Mouse (Mus musculus) hindbrain, embryonic 15.5 days (tissue): ENCODE measurements around the gene Spock2. TPM values are rescaled to one million over a fixed set of nuclear protein-coding genes. Genes with fewer than 3 reads are reported as not detected.

Source experiments
- ATAC-seq: fragments of 200-750 bp; cut with Nextera tagmentation; 2 replicates; pipeline ENCODE4 v1.8.0; 2017; ENCODE audit warnings: low read depth, moderate number of reproducible peaks, moderate TSS enrichment; ENCODE audit not compliant: low FRiP score
- H3K27ac ChIP-seq: fragments of 300-500 bp; sonication (generic); replicated peaks from 2 replicates; pipeline ENCODE4 v1.5.1; 2015; ENCODE audit warnings: mild to moderate bottlenecking, inconsistent platforms
- H3K27me3 ChIP-seq: fragments of 300-500 bp; sonication (generic); 2 replicates; pipeline ENCODE4 v1.6.1; 2015; ENCODE audit warnings: control low read depth, inconsistent platforms
- H3K36me3 ChIP-seq: fragments of 300-500 bp; sonication (generic); 2 replicates; pipeline ENCODE4 v1.6.1; 2015; ENCODE audit warnings: control low read depth, inconsistent platforms
- H3K4me1 ChIP-seq: fragments of 300-500 bp; sonication (generic); replicated peaks from 2 replicates; pipeline ENCODE4 v1.6.1; 2015; ENCODE audit warnings: control low read depth, inconsistent platforms
- H3K4me2 ChIP-seq: fragments of 300-500 bp; sonication (generic); 2 replicates; pipeline ENCODE4 v1.6.1; 2015; ENCODE audit warnings: moderate library complexity, mild to moderate bottlenecking, inconsistent platforms
- H3K4me3 ChIP-seq: fragments of 300-500 bp; sonication (generic); 2 replicates; pipeline ENCODE4 v1.5.1; 2015; ENCODE audit warnings: mild to moderate bottlenecking, inconsistent platforms
- H3K9ac ChIP-seq: fragments of 300-500 bp; sonication (generic); 2 replicates; pipeline ENCODE4 v1.6.1; 2015; ENCODE audit warnings: inconsistent platforms
- H3K9me3 ChIP-seq: fragments of 300-500 bp; sonication (generic); 2 replicates; pipeline ENCODE4 v1.6.1; 2016; ENCODE audit warnings: control low read depth, inconsistent platforms
- WGBS: fragments of 180-500 bp; shearing (Covaris S2); methylation state at CpG from one replicate; pipeline ENCODE4 v1.1.7; 2015; 5-methylcytosine and 5-hydroxymethylcytosine counted together
- polyA plus RNA-seq: library from polyadenylated mRNA; unstranded; fragments of >200 nt; fragmentation: Nextera tagmentation; extraction: Ambion mirVana; gene quantifications from 2 replicates; pipeline ENCODE4 v1.2.1, GENCODE M21; 2015

Gene Spock2
- polyA plus RNA-seq, 1 experiment from 2014 or later: 113 TPM

GRCm38 (mm10) chr10:60084065-60084464 lies 22.0 kb upstream of the Spock2 start:
- H3K9ac ChIP-seq: no peak overlapping the region
- no peak for ATAC-seq
- H3K4me2 ChIP-seq: no peak overlapping the region
- H3K4me1 ChIP-seq: peaks cover 25% of the 10 kb centered on the region
- H3K9me3 ChIP-seq: no peaks in the 10 kb centered on the region
- H3K36me3 ChIP-seq: no peaks in the 10 kb centered on the region
- H3K27ac ChIP-seq: no peak overlapping the region
- no peaks in the 10 kb centered on the region for H3K27me3 ChIP-seq
- 75% methylated on average over 4 of the region's 4 CpGs for WGBS
- H3K4me3 ChIP-seq: no peak overlapping the region

GRCm38 (mm10) chr10:60092311-60092710 lies 13.7 kb upstream of the Spock2 start:
- Histone ChIP-seq H3K4me2 (no peak overlapping the region), H3K27me3 (no peaks in the 10 kb centered on the region), H3K4me3 (no peak overlapping the region), H3K36me3 (no peaks in the 10 kb centered on the region), H3K4me1 (no peaks in the 10 kb centered on the region), H3K9me3 (no peaks in the 10 kb centered on the region), H3K9ac (no peak overlapping the region), H3K27ac (no peak overlapping the region)
- 79% methylated on average over 2 of the region's 2 CpGs for WGBS
- no peak for ATAC-seq

GRCm38 (mm10) chr10:60093751-60094150 lies 12.3 kb upstream of the Spock2 start:
- H3K4me2 ChIP-seq: no peak overlapping the region
- no peaks in the 10 kb centered on the region for H3K27me3 ChIP-seq
- H3K4me3 ChIP-seq: no peak overlapping the region
- H3K27ac ChIP-seq: no peak overlapping the region
- no peaks in the 10 kb centered on the region for H3K4me1 ChIP-seq
- WGBS: 80% methylated on average over 2 of the region's 2 CpGs
- H3K9ac ChIP-seq: no peak overlapping the region
- 0 out of 2 replicates have a peak, but pooled peaks cover 1% of the 10 kb centered on the region for H3K36me3 ChIP-seq
- no peaks in the 10 kb centered on the region for H3K9me3 ChIP-seq
- ATAC-seq: no peak

- H3K9me3 ChIP-seq: no peaks in the 10 kb centered on the region
- no peak overlapping the region for H3K27ac ChIP-seq
- H3K9ac ChIP-seq: no peak overlapping the region
- ATAC-seq: no peak
- H3K36me3 ChIP-seq: 0 out of 2 replicates have a peak, but pooled peaks cover 3% of the 10 kb centered on the region
- H3K4me3 ChIP-seq: no peak overlapping the region
- no peaks in the 10 kb centered on the region for H3K4me1 ChIP-seq
- no peak overlapping the region for H3K4me2 ChIP-seq
- 96% methylated on average over 2 of the region's 2 CpGs for WGBS
- H3K27me3 ChIP-seq: no peaks in the 10 kb centered on the region
Measured at GRCm38 (mm10) chr10:60095558-60095957, 10.5 kb upstream of the Spock2 start.

- H3K4me3 ChIP-seq: no peak overlapping the region
- no peak for ATAC-seq
- no peak overlapping the region for H3K9ac ChIP-seq
- 63% methylated on average over 1 of the region's 1 CpGs for WGBS
- 0 out of 2 replicates have a peak, but pooled peaks cover 3% of the 10 kb centered on the region for H3K36me3 ChIP-seq
- no peak overlapping the region for H3K4me2 ChIP-seq
- H3K4me1 ChIP-seq: no peaks in the 10 kb centered on the region
- no peaks in the 10 kb centered on the region for H3K27me3 ChIP-seq
- H3K9me3 ChIP-seq: no peaks in the 10 kb centered on the region
- H3K27ac ChIP-seq: no peak overlapping the region
Measured at GRCm38 (mm10) chr10:60096302-60096701, 9.7 kb upstream of the Spock2 start.

- no peak overlapping the region for H3K4me3 ChIP-seq
- H3K36me3 ChIP-seq: 0 out of 2 replicates have a peak, but pooled peaks cover 3% of the 10 kb centered on the region
- no peak overlapping the region for H3K4me2 ChIP-seq
- H3K9ac ChIP-seq: no peak overlapping the region
- H3K9me3 ChIP-seq: no peaks in the 10 kb centered on the region
- WGBS: 92% methylated on average over 9 of the region's 9 CpGs
- no peak overlapping the region for H3K27ac ChIP-seq
- H3K4me1 ChIP-seq: no peaks in the 10 kb centered on the region
- no peak for ATAC-seq
- no peaks in the 10 kb centered on the region for H3K27me3 ChIP-seq
Measured at GRCm38 (mm10) chr10:60097146-60097545, 8.9 kb upstream of the Spock2 start.

- ATAC-seq: no peak
- no peak overlapping the region for H3K27ac ChIP-seq
- H3K27me3 ChIP-seq: no peaks in the 10 kb centered on the region
- 0 out of 2 replicates have a peak, but pooled peaks cover 3% of the 10 kb centered on the region for H3K36me3 ChIP-seq
- no peak overlapping the region for H3K9ac ChIP-seq
- H3K4me3 ChIP-seq: no peak overlapping the region
- H3K4me2 ChIP-seq: no peak overlapping the region
- no peaks in the 10 kb centered on the region for H3K4me1 ChIP-seq
- no peaks in the 10 kb centered on the region for H3K9me3 ChIP-seq
- 88% methylated on average over 5 of the region's 5 CpGs for WGBS
Measured at GRCm38 (mm10) chr10:60097774-60098173, 8.2 kb upstream of the Spock2 start.

- H3K4me3 ChIP-seq: peak overlapping the region; percentile 88
- H3K27ac ChIP-seq: peak overlapping the region; percentile 96
- H3K4me1 ChIP-seq: peaks cover 43% of the 10 kb centered on the region
- no peaks in the 10 kb centered on the region for H3K9me3 ChIP-seq
- no peaks in the 10 kb centered on the region for H3K27me3 ChIP-seq
- WGBS: 10% methylated on average over 20 of the region's 20 CpGs
- peak overlapping the region; percentile 89 for H3K4me2 ChIP-seq
- H3K36me3 ChIP-seq: no peaks in the 10 kb centered on the region
- H3K9ac ChIP-seq: peak overlapping the region; percentile 81
- ATAC-seq: peak; percentile 17; the same call in 1 of the 2 replicates
Measured at GRCm38 (mm10) chr10:60105391-60106145, 451 bp upstream of the Spock2 start.

GRCm38 (mm10) chr10:60106531-60107186 lies 640 bp downstream of the Spock2 start:
- H3K27ac ChIP-seq: peak overlapping the region; percentile 96
- H3K4me3 ChIP-seq: peak overlapping the region; percentile 88
- H3K4me1 ChIP-seq: peaks cover 43% of the 10 kb centered on the region
- under 1% methylated on average over 57 of the region's 57 CpGs for WGBS
- peak overlapping the region; percentile 81 for H3K9ac ChIP-seq
- H3K36me3 ChIP-seq: no peaks in the 10 kb centered on the region
- no peaks in the 10 kb centered on the region for H3K27me3 ChIP-seq
- ATAC-seq: peak; percentile 63
- H3K9me3 ChIP-seq: no peaks in the 10 kb centered on the region
- H3K4me2 ChIP-seq: peak overlapping the region; percentile 89

GRCm38 (mm10) chr10:60107448-60107847 lies 1.4 kb downstream of the Spock2 start:
- peaks cover 43% of the 10 kb centered on the region for H3K4me1 ChIP-seq

GRCm38 (mm10) chr10:60108321-60109111 lies 2.5 kb downstream of the Spock2 start:
- peak overlapping the region; percentile 89 for H3K4me2 ChIP-seq
- peaks cover 50% of the 10 kb centered on the region for H3K4me1 ChIP-seq
- no peak for ATAC-seq
- H3K9me3 ChIP-seq: no peaks in the 10 kb centered on the region
- H3K27me3 ChIP-seq: no peaks in the 10 kb centered on the region
- peak overlapping the region; percentile 81 for H3K9ac ChIP-seq
- peak overlapping the region; percentile 96 for H3K27ac ChIP-seq
- no peaks in the 10 kb centered on the region for H3K36me3 ChIP-seq
- H3K4me3 ChIP-seq: peak overlapping the region; percentile 88
- WGBS: 37% methylated on average over 17 of the region's 17 CpGs

More at GRCm38 (mm10) chr10:60107448-60107847, 1.4 kb downstream of the Spock2 start:
- Histone ChIP-seq H3K27me3 (no peaks in the 10 kb centered on the region), H3K9ac (peak overlapping the region; percentile 81), H3K27ac (peak overlapping the region; percentile 96), H3K9me3 (no peaks in the 10 kb centered on the region), H3K36me3 (no peaks in the 10 kb centered on the region), H3K4me3 (peak overlapping the region; percentile 88), H3K4me2 (peak overlapping the region; percentile 89)
- 1% methylated on average over 28 of the region's 28 CpGs for WGBS
- ATAC-seq: no peak
